Mouse (Mus musculus) limb, embryonic 12.5 days (tissue): ENCODE data around the gene Lhx2. TPM values are rescaled to one million over a fixed set of nuclear protein-coding genes. Genes with fewer than 3 reads are reported as not detected.

Experiments
- ATAC-seq: fragments of 200-750 bp; cut with Nextera tagmentation; 2 replicates; pipeline ENCODE4 v1.8.0; 2017; ENCODE audit warnings: low read depth, moderate TSS enrichment; ENCODE audit not compliant: insufficient number of reproducible peaks, insufficient read depth, low FRiP score, low TSS enrichment
- H3K27ac ChIP-seq: fragments of 300-500 bp; sonication (generic); 2 replicates; pipeline ENCODE4 v1.5.1; 2016; ENCODE audit warnings: mild to moderate bottlenecking, moderate library complexity
- H3K27me3 ChIP-seq: fragments of 300-500 bp; sonication (generic); 2 replicates; pipeline ENCODE4 v1.6.1; 2016; ENCODE audit warnings: mild to moderate bottlenecking, moderate library complexity
- H3K36me3 ChIP-seq: fragments of 300-500 bp; sonication (generic); 2 replicates; pipeline ENCODE4 v1.6.1; 2016; ENCODE audit warnings: mild to moderate bottlenecking, moderate library complexity
- H3K4me1 ChIP-seq: fragments of 300-500 bp; sonication (generic); replicated peaks from 2 replicates; pipeline ENCODE4 v1.6.1; 2016
- H3K4me2 ChIP-seq: fragments of 300-500 bp; sonication (generic); 2 replicates; pipeline ENCODE4 v1.6.1; 2016; ENCODE audit warnings: mild to moderate bottlenecking, moderate library complexity
- H3K4me3 ChIP-seq: fragments of 300-500 bp; sonication (generic); replicated peaks from 2 replicates; pipeline ENCODE4 v1.5.1; 2016; ENCODE audit warnings: mild to moderate bottlenecking
- H3K9ac ChIP-seq: fragments of 300-500 bp; sonication (generic); replicated peaks from 2 replicates; pipeline ENCODE4 v1.6.1; 2016; ENCODE audit warnings: mild to moderate bottlenecking, moderate library complexity
- H3K9me3 ChIP-seq: fragments of 300-500 bp; sonication (generic); 2 replicates; pipeline ENCODE4 v1.6.1; 2016; ENCODE audit warnings: mild to moderate bottlenecking, moderate library complexity
- WGBS: fragments of 180-500 bp; shearing (Covaris S2); methylation state at CpG from one replicate; pipeline ENCODE4 v1.1.7; 2016; 5-methylcytosine and 5-hydroxymethylcytosine counted together
- polyA plus RNA-seq: library from polyadenylated mRNA; unstranded; fragments of >200 nt; fragmentation: Nextera tagmentation; extraction: Ambion mirVana; gene quantifications from 2 replicates; pipeline ENCODE4 v1.2.1, GENCODE M21; 2016

Lhx2 gene
- polyA plus RNA-seq, 1 experiment from 2014 or later = 42.7 TPM

- no peak for ATAC-seq
- H3K9me3 ChIP-seq = no peaks in the 10 kb centered on the region
- H3K9ac ChIP-seq = no peak overlapping the region
- H3K27me3 ChIP-seq = peaks cover 38% of the 10 kb centered on the region
- WGBS = 39% methylated on average over 11 of the region's 11 CpGs
- H3K4me3 ChIP-seq = no peak overlapping the region
- H3K4me1 ChIP-seq = peaks cover 10% of the 10 kb centered on the region
- no peak overlapping the region for H3K27ac ChIP-seq
- H3K36me3 ChIP-seq = no peaks in the 10 kb centered on the region
- no peak overlapping the region for H3K4me2 ChIP-seq
These were observed 73.6 kb downstream of the Lhx2 start for GRCm38 (mm10) chr2:38412599-38413177.

GRCm38 (mm10) chr2:38417970-38418369, 78.9 kb downstream of the Lhx2 start:
- Histone ChIP-seq H3K9me3 (no peaks in the 10 kb centered on the region), H3K4me3 (no peak overlapping the region), H3K27ac (no peak overlapping the region), H3K4me1 (no peaks in the 10 kb centered on the region), H3K9ac (no peak overlapping the region), H3K27me3 (peaks cover 31% of the 10 kb centered on the region; the same call in 1 of the 2 replicates), H3K4me2 (no peak overlapping the region), H3K36me3 (no peaks in the 10 kb centered on the region)
- no peak for ATAC-seq
- 15% methylated on average over 4 of the region's 4 CpGs for WGBS

Other genes with a start within 250 kb of the Lhx2 start
- gene Dennd1a, start 51.9 kb upstream of the Lhx2 start, polyA plus RNA-seq = 22.6 and 24.9 TPM in 2 replicates
- gene Nek6, start 172.4 kb downstream of the Lhx2 start, polyA plus RNA-seq = 140 and 159 TPM in 2 replicates